Mouse (Mus musculus) kidney, embryonic 14.5 days (tissue): Measurements from ENCODE around the gene Zfp112. TPM values are rescaled to one million over a fixed set of nuclear protein-coding genes. Genes with fewer than 3 reads are reported as not detected.

Source experiments
- ATAC-seq: fragments of 200-750 bp; cut with Nextera tagmentation; 2 replicates; pipeline ENCODE4 v1.8.0; 2017; ENCODE audit warnings: moderate number of reproducible peaks, mild to moderate bottlenecking, moderate TSS enrichment, moderate library complexity; ENCODE audit not compliant: low FRiP score, low TSS enrichment
- H3K27ac ChIP-seq: fragments of 300-500 bp; sonication (generic); 2 replicates; pipeline ENCODE4 v1.5.1; 2014; ENCODE audit warnings: low read depth, mild to moderate bottlenecking, low read length, moderate library complexity, mixed read lengths
- H3K27me3 ChIP-seq: fragments of 300-500 bp; sonication (generic); 2 replicates; pipeline ENCODE4 v1.6.1; 2014; ENCODE audit warnings: mild to moderate bottlenecking, low read length; ENCODE audit not compliant: control insufficient read depth, insufficient read depth
- H3K36me3 ChIP-seq: fragments of 300-500 bp; sonication (generic); 2 replicates; pipeline ENCODE4 v1.6.1; 2014; ENCODE audit warnings: low read length, mixed read lengths; ENCODE audit not compliant: control insufficient read depth, insufficient read depth
- H3K4me1 ChIP-seq: fragments of 300-500 bp; sonication (generic); 2 replicates; pipeline ENCODE4 v1.6.1; 2014; ENCODE audit warnings: low read length, mixed read lengths; ENCODE audit not compliant: control insufficient read depth, insufficient read depth
- H3K4me2 ChIP-seq: fragments of 300-500 bp; sonication (generic); replicated peaks from 2 replicates; pipeline ENCODE4 v1.6.1; 2014; ENCODE audit warnings: low read depth, mild to moderate bottlenecking, low read length
- H3K4me3 ChIP-seq: fragments of 300-500 bp; sonication (generic); 2 replicates; pipeline ENCODE4 v1.5.1; 2014; ENCODE audit warnings: mild to moderate bottlenecking, low read length
- H3K9ac ChIP-seq: fragments of 300-500 bp; sonication (generic); 2 replicates; pipeline ENCODE4 v1.6.1; 2014; ENCODE audit warnings: low read depth, mild to moderate bottlenecking, low read length, moderate library complexity
- H3K9me3 ChIP-seq: fragments of 300-500 bp; sonication (generic); 2 replicates; pipeline ENCODE4 v1.6.1; 2016; ENCODE audit warnings: low read length; ENCODE audit not compliant: control insufficient read depth
- WGBS: fragments of 180-500 bp; shearing (Covaris S2); extraction: QIAGEN DNeasy Blood & Tissue Kit; methylation state at CpG from one replicate; pipeline ENCODE4 v1.1.7; 2014; 5-methylcytosine and 5-hydroxymethylcytosine counted together
- polyA plus RNA-seq: library from polyadenylated mRNA; unstranded; fragments of >200 nt; fragmentation: Nextera tagmentation; extraction: Ambion mirVana; gene quantifications from 2 replicates; pipeline ENCODE4 v1.2.1, GENCODE M21; 2014

Zfp112 gene
- polyA plus RNA-seq, 1 experiment from 2014 or later, result 4.0 TPM

- Histone ChIP-seq H3K4me3 (no peak overlapping the region), H3K27me3 (no peaks in the 10 kb centered on the region), H3K9ac (no peak overlapping the region), H3K4me1 (no peaks in the 10 kb centered on the region), H3K4me2 (no peak overlapping the region), H3K36me3 (peaks cover 29% of the 10 kb centered on the region), H3K27ac (no peak overlapping the region), H3K9me3 (peaks cover 39% of the 10 kb centered on the region)
- WGBS, result 95% methylated on average over 7 of the region's 7 CpGs
- no peak for ATAC-seq
Measured at GRCm38 (mm10) chr7:24110839-24111238, 1.3 kb upstream of the Zfp112 start.

- H3K36me3 ChIP-seq, result peaks cover 20% of the 10 kb centered on the region
- H3K4me1 ChIP-seq, result no peaks in the 10 kb centered on the region
- 6% methylated on average over 9 of the region's 9 CpGs for WGBS
- H3K27me3 ChIP-seq, result no peaks in the 10 kb centered on the region
- no peak overlapping the region; the same call in 1 of the 2 replicates for H3K27ac ChIP-seq
- ATAC-seq, result peak; percentile 76; the same call in 1 of the 2 replicates
- peaks cover 30% of the 10 kb centered on the region for H3K9me3 ChIP-seq
- peak overlapping the region; percentile 72 for H3K4me2 ChIP-seq
- H3K9ac ChIP-seq, result peak overlapping the region; percentile 75; the same call in 1 of the 2 replicates
- peak overlapping the region; percentile 63 for H3K4me3 ChIP-seq
Measured at GRCm38 (mm10) chr7:24111772-24112155, 350 bp upstream of the Zfp112 start.

- peaks cover 17% of the 10 kb centered on the region for H3K9me3 ChIP-seq
- H3K27me3 ChIP-seq, result no peaks in the 10 kb centered on the region
- peak overlapping the region; percentile 75; the same call in 1 of the 2 replicates for H3K27ac ChIP-seq
- peaks cover 7% of the 10 kb centered on the region; the same call in 1 of the 2 replicates for H3K36me3 ChIP-seq
- 10% methylated on average over 12 of the region's 12 CpGs for WGBS
- peak overlapping the region; percentile 63 for H3K4me3 ChIP-seq
- ATAC-seq, result peak; percentile 33; the same call in 1 of the 2 replicates
- H3K4me1 ChIP-seq, result no peaks in the 10 kb centered on the region
- H3K4me2 ChIP-seq, result peak overlapping the region; percentile 72
- peak overlapping the region; percentile 75 for H3K9ac ChIP-seq
Measured at GRCm38 (mm10) chr7:24113001-24113400, 887 bp downstream of the Zfp112 start.

DNA sequence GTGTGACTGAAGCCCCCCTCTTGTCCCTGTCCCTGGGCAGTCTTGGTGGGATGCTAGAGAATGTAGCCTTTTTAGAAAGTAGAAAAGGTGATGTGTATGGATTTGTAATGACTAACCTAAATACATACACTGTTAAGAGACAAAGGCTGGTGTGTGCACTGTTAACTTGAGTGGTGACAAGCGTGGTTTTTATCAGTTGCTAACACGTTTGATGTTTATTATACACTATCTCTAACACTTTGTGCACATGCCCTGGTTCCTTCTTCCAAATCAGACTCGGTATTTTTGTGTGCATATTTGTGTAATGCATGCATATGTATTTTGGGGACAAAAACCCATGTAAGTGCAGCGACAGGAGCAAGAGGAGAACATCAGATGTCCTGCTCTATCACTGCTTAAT, 4.5 kb downstream of the Zfp112 start:
- Histone ChIP-seq H3K27me3 (no peaks in the 10 kb centered on the region), H3K4me3 (no peak overlapping the region), H3K36me3 (no peaks in the 10 kb centered on the region), H3K27ac (no peak overlapping the region), H3K4me2 (no peak overlapping the region), H3K4me1 (no peaks in the 10 kb centered on the region), H3K9me3 (no peaks in the 10 kb centered on the region), H3K9ac (no peak overlapping the region)
- ATAC-seq, result no peak
- WGBS, result 83% methylated on average over 4 of the region's 4 CpGs

DNA sequence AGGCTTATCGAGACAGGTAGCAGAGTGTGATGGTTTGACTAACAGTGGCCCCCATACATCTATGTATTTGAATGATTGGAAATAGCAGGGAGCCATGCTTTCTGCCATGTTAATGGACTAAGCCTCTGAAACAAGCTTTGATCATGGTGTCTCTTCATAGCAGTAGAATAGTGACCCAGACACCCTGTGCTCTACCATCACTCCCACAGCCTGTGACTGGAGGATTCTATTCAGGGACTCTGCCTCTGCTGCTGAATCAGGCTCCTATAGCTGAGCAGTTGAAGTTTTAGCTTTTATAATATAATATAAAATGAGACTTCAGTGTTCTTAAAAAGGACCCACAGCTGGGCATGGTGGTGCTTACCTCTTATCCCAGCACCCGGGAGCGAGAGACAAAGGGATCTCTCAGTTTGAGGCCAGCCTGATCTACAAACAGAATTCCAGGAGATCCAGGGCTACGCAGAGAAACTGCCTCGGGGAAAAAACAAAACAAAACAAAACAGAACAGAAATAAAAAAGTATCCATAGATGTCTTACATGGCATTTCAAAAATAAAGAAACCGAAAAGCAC, 21.4 kb downstream of the Zfp112 start:
- peak overlapping the region; percentile 78 for H3K4me3 ChIP-seq
- WGBS, result 20% methylated on average over 6 of the region's 6 CpGs
- peaks cover 5% of the 10 kb centered on the region; the same call in 1 of the 2 replicates for H3K4me1 ChIP-seq
- peak overlapping the region; percentile 63 for H3K4me2 ChIP-seq
- peak; percentile 36; the same call in 1 of the 2 replicates for ATAC-seq
- H3K9ac ChIP-seq, result peak overlapping the region; percentile 76
- peaks cover 15% of the 10 kb centered on the region; the same call in 1 of the 2 replicates for H3K36me3 ChIP-seq
- no peaks in the 10 kb centered on the region for H3K9me3 ChIP-seq
- H3K27ac ChIP-seq, result peak overlapping the region; percentile 24; the same call in 1 of the 2 replicates
- no peaks in the 10 kb centered on the region for H3K27me3 ChIP-seq

DNA sequence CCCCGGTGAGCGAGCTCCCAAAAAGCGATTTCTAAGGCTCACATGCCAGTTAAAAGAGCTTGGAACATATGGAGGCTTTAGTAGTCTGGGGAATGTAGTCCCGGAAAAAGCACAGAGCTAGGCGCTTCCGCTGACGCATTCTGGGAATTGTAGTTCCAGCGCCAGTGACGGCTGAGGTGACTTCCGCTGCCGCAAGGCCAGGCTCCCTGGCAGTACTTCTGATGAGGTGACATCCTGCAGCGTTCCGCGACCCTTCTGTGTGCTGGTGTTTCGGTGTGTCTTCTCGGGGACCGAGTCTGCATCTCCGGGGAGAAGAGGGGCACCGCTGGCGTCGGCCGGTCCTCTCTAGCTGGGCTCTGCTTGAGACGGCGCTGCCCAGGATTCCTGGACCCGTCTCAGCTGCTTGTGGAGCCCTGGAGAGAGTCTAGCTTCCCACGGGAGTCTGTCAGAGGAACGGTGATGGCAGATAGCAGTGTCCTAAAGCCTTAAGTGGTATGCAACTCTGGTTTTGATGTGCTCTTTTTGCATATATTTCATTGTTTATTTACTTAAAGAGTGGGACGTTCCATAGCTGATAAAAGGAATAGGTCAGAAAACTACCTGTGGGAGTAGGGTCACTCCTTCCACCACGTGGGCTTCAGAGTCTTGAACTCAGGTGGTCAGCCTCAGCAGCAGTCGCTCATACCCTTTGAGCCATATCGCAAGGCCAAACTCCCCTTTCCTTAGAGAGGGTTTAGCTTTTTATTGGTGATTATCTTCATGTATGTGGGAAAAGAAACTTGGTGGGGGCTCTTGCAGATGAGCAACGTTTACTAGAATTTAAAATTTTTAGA, 22.1 kb downstream of the Zfp112 start, which contains the start of gene Zfp235:
Gene Zfp235, plus strand, starts transcription at position 174 of the 833 bp plus-strand sequence.
- H3K27ac ChIP-seq, result peak within 1 kb of the TSS; percentile 24; the same call in 1 of the 2 replicates
- H3K4me1 ChIP-seq, result peaks cover 5% of the 10 kb centered on the region; the same call in 1 of the 2 replicates
- H3K36me3 ChIP-seq, result peaks cover 16% of the 10 kb centered on the region; the same call in 1 of the 2 replicates
- peak; percentile 96 for ATAC-seq
- no peaks in the 10 kb centered on the region for H3K27me3 ChIP-seq
- peak within 1 kb of the TSS; percentile 78 for H3K4me3 ChIP-seq
- 2% methylated on average over 32 of the region's 32 CpGs for WGBS
- peak within 1 kb of the TSS; percentile 76 for H3K9ac ChIP-seq
- H3K9me3 ChIP-seq, result no peaks in the 10 kb centered on the region
- peak within 1 kb of the TSS; percentile 63 for H3K4me2 ChIP-seq

DNA sequence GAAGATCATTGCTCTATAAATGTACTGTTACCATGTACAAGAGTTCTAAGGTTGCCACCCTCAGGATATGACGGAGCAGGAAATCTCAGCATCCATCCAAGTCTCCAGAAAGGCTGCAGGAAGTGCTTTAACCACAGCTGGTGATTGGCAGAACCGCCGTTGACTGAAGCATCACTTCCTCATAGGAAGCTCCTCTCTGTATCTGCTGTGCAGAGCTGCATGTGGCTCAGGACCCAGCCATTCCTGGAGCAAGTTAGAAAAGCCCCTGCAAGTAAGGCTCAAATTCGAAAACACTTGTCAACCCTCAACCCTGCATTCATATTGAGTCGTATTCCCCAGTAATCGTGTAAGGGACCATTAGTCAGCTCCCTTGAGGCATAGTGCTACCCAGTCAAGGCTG, 30.5 kb downstream of the Zfp112 start:
- Histone ChIP-seq H3K27ac (no peak overlapping the region), H3K4me1 (no peaks in the 10 kb centered on the region), H3K4me2 (no peak overlapping the region), H3K9me3 (no peaks in the 10 kb centered on the region; the same call in 1 of the 2 replicates), H3K4me3 (no peak overlapping the region), H3K27me3 (no peaks in the 10 kb centered on the region), H3K9ac (no peak overlapping the region), H3K36me3 (peaks cover 21% of the 10 kb centered on the region; the same call in 1 of the 2 replicates)
- WGBS, result 95% methylated on average over 6 of the region's 6 CpGs
- ATAC-seq, result no peak

GRCm38 (mm10) chr7:24153272-24153671, 41.2 kb downstream of the Zfp112 start:
- Histone ChIP-seq H3K4me1 (no peaks in the 10 kb centered on the region), H3K9ac (no peak overlapping the region), H3K27ac (no peak overlapping the region), H3K4me3 (no peak overlapping the region), H3K36me3 (no peaks in the 10 kb centered on the region), H3K9me3 (no peaks in the 10 kb centered on the region), H3K27me3 (no peaks in the 10 kb centered on the region), H3K4me2 (no peak overlapping the region)
- 22% methylated on average over 1 of the region's 1 CpGs for WGBS
- no peak for ATAC-seq

GRCm38 (mm10) chr7:24172191-24172590, 60.1 kb downstream of the Zfp112 start:
- 69% methylated on average over 4 of the region's 4 CpGs for WGBS
- Histone ChIP-seq H3K4me1 (no peaks in the 10 kb centered on the region), H3K27me3 (no peaks in the 10 kb centered on the region), H3K36me3 (no peaks in the 10 kb centered on the region), H3K4me3 (no peak overlapping the region), H3K9me3 (no peaks in the 10 kb centered on the region), H3K4me2 (no peak overlapping the region), H3K9ac (no peak overlapping the region), H3K27ac (no peak overlapping the region)
- ATAC-seq, result no peak
